Mouse (Mus musculus) brain, embryonic 14.5 days (tissue): ENCODE results near the gene Gpank1.

Experiments
- CTCF ChIP-seq: fragments of 200-500 bp; IDR thresholded peaks from 2 replicates; pipeline ENCODE4 v1.5.1; 2012; ENCODE audit warnings: inconsistent platforms, mild to moderate bottlenecking, moderate library complexity, borderline replicate concordance; ENCODE audit not compliant: insufficient read depth, insufficient read length; ENCODE audit errors: extremely low read depth
- POLR2A ChIP-seq: fragments of 200-500 bp; IDR thresholded peaks from 2 replicates; pipeline ENCODE4 v1.6.1; 2012; ENCODE audit warnings: mild to moderate bottlenecking, inconsistent platforms, borderline replicate concordance; ENCODE audit not compliant: poor library complexity, insufficient read depth, insufficient read length, severe bottlenecking; ENCODE audit errors: extremely low read depth

DNA sequence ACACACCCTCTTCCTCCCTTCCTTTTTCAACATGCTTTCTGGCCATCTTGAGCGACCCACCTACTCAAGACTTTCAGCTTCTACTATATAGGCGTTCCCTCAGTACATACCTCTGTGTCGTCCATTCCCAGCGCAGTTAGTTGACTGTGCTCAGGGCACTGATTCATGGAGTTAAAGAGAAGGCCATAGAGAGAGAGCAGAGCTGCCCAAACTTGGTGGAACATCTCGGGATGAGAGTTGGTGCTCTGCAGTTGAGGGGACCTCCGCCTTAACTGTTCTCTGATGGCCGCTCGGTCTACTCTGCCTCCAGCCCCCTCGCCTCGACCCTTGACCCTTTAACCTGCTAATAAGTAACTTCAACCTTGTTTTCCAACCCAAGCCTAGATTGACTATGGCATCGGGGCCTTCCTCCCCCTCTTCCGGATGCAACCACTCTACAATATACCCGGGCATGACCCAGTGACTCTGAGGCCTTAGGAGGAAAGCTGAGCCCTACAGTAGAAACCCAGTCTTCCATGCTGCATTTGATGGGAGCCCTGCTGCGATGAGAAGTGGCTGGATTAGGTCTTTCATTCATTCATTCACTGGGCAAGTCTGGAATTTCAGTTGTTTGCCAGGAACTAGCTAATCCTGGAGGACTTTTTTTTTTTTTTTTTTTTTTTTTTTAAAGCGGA, 10.4 kb downstream of the Gpank1 start, which contains the start of gene Apom:
- TF ChIP-seq POLR2A (no peak), CTCF (no peak)
